Mouse (Mus musculus) spleen, postnatal 4 days (tissue): ENCODE data around the gene Gm14597.
"Not testable (repeated sequence)": the region's sequence is repeated elsewhere in the genome, so short reads cannot be mapped to it uniquely, and the experiment has no call there.

ENCODE experiments used
- DNase-seq, 2 experiments: peaks; one replicate each; pipeline ENCODE4 v3.0.0; 2022; ENCODE audit warnings: low spot score in 2 of 2

Gm14597 gene

DNA sequence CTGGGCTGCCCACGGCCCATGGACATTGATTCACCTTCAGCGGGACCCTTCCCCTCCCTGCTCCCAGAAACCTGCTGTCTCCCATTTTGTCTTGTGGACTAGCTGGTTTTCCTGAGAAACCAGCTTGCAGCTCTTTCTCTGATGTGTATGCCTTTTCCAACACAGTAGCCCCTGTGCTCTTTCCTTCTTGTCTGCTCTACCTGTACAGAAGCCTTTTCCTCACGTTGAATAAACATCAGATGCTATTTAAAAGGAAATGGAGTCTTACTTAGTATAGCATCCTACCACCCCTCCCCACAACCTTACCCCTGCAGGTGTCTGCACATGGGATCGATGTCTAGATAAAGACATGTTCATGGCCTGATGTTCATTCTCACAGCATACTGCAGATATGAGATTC lies at the start of gene Gm14597:
Gm14597 (minus strand) TSS at position 101 of the 400 bp plus-strand sequence.
- not testable (repeated sequence) for DNase-seq

DNA sequence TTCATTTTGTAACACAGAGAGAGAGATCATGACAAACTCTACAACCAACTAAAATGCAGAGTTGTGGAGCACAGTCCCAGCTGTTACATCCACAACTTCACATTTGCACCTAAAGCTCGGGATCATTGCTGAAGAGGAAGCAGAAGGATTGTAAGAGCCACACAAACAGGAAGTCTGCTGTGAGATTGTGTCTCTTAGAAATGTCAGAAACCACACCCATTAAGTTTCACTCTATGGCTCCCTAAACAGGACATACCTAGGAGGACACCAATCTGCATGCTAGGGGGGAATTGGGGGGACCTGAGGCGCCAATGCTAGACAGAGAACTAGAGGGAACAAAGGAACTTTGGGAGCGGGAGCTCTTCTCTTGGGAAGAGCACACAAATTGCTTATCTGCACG lies 44.1 kb upstream of the Gm14597 start:
- not testable (repeated sequence) for DNase-seq

DNA sequence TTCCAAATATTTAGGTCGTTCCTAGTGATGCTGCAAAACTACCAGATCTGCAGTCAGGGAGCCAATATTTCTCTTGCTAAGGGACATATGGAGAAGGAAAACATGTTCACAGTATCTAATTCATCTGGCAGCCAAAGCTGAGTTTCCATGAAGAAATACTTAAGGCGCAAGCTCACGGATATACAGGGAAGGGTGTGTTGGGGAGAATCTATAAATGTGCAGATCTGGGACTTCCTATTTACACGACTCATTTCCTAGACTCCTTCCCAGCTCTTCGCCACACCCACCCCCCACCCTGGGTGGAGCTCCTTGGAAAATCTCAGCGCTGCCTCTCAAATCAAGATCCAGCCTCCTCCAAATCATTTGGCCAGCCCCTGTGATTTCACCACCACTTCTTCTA lies 37.1 kb upstream of the Gm14597 start:
- no peak for DNase-seq

DNA sequence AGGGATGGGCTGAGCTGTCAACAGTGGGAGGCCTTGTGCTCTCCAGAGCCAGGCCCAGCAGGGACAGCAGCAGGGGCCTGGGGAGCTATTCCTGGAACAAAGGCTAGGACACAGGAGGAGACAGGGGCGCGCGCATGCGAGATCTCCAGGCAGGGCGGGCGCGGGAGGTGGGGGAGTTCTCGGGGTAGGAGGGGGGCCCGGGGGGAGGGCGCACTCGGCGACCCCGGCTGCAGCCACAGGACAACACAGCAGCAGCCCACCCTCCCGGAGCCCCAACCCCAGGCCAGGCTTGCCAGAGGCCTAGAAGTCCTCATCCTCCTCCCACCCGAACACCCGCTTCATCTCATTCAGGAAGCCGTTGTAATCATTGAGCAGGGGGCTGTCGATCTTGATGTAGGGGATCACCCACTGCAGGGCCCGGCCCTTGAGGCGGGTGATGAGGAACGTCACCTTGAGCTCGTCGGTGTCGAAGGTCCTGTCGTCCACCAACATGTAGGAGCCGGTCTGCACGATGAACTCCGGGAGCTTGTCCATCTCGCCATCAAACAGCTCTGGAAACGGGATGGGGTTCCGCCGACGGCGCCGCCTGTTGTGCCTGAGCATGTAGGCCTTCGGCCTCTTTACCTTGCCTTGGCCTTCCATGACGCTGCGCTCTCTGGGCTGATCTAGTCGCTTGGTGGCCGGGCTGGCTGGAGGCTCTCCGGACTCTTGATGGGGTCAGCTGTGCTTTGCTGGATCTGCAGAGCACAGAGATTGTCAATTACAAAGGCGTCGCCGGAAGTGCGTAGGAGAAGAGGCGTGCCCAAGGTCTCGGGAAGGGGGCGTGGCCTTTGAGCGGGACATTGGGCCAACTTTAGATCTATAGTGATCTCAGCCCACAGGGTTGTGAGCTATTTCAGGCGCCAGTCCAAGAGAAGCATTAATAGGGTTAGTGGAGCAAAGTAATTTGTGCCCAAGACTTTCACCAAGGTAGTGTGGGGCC lies 34.5 kb upstream of the Gm14597 start, which contains the start of gene Rtl8a:
Rtl8a (minus strand) TSS at position 703 of the 982 bp plus-strand sequence.
- DNase-seq: peak; percentile 43 to 73

DNA sequence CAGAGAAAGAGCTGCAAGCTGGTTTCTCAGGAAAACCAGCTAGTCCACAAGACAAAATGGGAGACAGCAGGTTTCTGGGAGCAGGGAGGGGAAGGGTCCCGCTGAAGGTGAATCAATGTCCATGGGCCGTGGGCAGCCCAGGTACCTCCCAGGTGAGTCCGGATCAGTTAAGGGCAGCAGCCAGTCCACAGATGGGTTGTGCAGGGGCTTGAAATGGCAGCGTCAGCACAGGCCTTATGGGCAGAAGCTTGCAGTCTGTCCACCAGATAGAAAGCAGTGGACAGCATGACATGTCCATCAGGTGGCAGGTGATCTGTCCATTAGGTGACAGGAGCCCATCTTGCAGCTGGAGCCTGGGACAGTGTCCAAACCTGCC lies 33.8 kb upstream of the Gm14597 start:
- not testable (repeated sequence) for DNase-seq

DNA sequence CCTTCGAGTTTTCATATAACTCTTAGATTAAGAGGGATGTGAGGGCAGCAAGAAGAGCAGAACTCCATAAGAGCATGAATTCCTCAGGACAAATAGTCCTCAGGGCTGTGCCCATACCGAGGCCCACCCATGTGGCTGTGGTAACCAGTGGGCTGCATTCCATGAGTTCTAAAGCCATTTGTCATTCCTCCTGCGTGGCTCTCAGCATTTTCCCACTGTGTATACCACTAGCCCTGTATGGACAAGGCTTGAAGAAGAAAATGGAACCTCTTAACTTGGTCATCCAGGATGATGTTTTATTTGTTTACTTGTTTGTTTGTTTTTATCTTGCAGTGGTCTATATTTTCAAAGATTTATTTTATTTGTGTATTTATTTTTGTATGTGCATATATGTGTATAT lies 29.3 kb upstream of the Gm14597 start:
- not testable (repeated sequence) for DNase-seq

DNA sequence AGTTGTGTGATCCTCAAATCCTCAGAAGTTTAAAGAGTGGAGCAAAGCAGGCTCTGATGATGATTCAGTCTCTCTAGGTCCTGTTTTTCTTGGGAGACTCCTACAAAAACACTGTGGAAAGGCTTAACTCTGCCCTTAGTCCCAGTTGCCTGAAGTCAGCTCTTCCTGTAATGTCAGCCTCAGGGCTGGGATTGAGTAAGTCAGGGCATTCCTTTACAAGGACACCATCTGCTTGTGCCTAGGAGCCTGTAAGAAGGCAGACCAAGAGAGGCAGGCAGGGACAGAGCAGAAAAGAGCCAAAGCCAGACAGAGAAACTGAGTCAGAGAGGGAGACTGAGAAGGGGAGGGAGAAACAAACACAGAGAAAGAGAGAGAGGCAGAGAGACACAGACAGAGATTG lies 2.6 kb upstream of the Gm14597 start:
- DNase-seq: not testable (repeated sequence)

DNA sequence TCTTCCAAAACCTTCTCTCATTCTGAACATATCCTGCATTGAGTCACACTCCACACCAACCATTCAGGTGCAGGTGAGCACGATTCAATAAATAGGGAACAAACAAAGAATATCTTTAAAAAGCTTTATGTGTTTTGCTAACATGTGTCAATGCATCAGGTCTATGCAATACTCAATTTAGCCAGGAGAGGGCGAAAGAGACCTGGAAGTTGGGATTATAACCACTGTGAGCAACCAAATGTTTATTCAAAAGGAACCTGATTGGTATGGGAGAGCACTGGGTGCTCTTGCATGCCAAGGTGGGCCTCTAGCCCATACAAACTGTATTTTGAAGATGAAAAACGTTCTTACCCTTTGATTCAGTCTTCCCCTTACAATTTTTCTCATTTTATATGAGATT lies 1.8 kb upstream of the Gm14597 start:
- peak; percentile 31 to 71 for DNase-seq

DNA sequence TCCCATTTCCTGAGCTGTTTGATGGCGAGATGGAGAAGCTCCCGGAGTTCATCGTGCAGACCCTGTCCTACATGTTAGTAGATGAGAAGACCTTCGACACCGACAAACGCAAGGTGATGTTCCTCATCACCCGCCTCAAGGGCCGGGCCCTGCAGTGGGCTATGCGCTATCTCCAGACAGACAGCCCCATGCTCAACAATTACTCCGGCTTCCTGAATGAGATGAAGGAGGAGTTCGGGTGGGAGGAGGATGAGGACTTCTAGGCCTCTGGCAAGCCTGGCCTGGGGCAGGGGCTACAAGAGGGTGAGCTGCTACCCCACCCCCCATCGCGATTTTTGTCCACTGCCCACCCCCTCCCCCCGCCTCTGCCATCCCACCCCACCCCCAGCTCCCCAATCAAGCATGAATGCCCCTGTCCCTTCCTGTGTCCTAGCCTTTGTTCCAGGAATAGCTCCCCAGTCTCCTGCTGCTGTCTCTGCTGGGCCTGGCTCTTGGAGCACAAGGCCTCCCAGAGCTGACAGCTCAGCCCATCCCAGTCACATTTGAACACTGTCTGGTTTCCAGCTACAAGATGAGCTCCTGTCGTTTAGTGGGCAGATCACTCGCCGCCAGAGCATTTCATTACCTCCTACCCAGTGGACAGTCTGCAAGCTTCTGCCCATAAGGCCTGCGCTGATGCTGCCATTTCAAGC lies 511 bp downstream of the Gm14597 start:
- no peak for DNase-seq

DNA sequence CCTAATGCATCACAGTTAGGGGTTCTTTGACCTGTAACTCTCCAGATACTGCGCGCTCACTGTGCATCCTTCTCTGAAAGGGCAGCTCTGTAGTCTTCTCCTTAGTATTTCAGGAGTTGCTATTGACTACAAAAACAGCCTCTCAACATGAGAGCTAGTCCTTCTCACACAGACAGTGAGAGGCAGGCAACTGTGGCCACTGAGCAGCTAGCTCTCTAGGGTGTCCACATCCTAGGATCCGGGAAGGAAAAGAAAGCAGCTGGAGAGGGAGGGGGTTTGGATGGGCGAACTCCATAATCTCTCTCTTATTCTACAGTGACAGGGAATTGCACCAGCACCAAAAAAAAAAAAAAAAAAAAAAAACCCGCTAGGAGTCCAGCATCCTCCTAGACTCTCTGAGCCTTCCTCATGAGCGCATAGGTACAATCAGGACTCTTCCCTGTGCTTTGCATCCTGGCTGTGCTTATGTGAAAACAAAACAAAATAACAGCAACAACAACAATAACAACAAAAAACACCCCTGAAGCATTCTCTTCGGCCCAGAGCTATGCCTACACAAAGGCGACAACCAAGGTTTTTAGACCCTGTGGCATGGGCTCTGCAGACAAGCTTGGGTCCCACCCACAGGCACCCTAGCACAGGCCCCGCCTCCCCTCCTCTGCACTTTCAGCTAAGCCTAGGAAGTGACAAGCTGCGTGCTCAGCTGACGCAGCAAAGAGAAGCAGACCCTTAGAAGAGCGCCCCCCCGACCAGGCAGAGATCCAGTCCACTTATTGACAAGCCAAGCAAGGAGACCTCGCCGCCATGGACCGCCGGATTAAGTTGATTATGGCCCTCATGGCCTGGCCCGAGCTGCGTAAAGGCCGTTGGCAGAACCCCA lies 1.3 kb downstream of the Gm14597 start, which contains the start of gene Rtl8c:
Rtl8c (plus strand) TSS at position 791 of the 880 bp plus-strand sequence.
- DNase-seq: peak; percentile 15 to 60

DNA sequence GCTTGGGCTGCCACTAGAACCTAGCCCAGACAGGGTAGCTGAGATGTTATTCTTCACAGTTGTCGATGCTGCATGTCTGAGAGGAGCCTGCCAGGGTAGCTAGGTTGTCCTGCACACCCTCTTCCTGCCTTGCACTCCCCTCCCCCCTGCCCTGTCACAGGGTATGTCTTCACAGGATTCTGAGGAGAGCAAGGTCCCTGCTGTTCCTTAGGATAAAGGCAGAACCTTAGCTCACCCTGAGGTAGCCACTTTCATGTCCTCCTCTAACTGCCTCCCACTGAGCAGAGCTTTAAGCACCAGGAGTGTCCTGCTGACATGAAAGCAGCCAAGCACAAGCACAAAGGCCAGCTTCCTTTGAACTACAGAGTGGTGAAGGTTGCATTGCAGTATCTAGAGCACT lies 2.6 kb downstream of the Gm14597 start:
- not testable (repeated sequence) for DNase-seq

DNA sequence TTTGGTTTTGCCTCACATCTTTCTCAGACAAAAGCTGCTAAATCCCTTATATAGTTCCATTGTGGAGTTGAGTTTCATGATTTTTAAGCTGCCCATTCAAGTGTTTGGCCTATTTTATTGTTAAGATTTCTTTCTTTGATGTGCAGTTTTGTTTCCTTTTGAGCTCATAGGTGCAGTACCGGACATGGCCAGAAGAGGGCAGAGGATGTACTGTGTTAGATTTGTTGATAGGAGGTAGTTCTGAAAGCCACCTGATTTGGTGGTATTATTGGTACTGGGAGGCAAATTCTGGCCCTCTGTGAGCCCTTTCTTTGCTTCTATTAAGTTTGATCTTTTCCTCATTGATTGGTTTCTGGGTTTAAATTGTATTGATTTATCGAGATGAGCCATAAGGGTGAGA lies 8.8 kb downstream of the Gm14597 start:
- peak; percentile 21 to 76 for DNase-seq

DNA sequence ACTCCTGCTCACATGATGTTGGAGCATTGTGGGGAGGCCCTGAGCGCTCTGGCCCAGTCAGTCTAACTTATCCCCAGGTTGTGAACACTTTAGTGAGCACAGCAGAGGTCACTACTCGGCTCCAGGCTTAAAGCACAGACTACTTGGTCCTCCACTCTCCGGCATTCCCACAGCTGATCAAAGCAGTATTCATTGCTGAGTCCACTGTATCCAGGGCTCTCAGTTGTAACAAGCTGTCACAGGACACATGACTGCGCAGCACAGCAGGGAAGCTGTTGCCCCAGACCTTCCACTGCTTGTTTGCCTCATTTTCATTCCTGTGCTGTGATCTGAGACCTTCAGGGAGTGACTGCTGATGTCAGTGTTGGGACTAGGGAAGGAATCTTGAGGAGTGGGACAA lies 25.4 kb downstream of the Gm14597 start:
- not testable (repeated sequence) for DNase-seq

DNA sequence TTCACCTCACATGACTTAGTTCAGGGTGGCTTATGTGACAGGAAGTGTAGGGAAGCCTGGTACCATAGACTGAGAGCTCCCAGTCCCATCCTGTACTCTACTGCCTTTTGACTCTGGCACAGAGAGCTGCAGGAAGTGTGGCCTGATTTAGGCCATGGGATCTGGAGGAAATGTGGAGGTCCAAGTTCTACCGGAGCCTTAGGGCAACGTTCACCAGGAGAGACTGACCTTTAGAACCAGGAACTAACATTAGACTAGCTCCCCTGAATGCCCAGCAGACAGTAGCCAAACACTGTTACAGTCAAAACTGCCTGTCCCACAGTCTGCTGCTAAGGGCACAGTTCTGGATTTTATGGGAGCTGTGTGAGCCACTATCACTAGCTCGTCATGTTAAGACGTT lies 27.4 kb downstream of the Gm14597 start:
- not testable (repeated sequence) for DNase-seq

DNA sequence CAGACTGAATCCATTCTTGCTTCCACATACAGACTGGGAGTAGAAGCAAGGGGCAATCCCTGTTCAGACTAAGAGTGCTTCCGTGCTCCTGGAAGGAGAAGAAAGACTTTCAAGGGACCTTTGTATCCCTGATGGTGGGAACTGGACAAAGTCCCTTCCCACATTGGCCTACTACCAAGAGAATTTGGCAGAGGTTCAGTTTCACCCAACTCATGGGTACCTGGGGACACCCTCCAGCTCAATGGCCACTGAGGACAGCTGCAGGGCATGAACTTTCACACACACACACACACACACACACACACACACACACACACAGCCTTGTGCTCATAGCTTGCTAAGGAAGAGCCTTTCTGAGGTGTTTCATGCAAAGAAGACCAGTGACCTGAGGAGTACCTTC lies 29.5 kb downstream of the Gm14597 start:
- no peak for DNase-seq
